Comparison of ENCODE assay signal across 9 mouse cellular contexts in genomic region chr13:101233181-101233842, GRCm38 (mm10).
DNase-seq lines count a peak whose midpoint lies in the region; ATAC-seq and TF ChIP-seq lines count a peak whose summit lies in the region.
"Had no signal": no experiment of that assay in that cellular context is flagged by ENCODE, and none has a peak within 500 bp of the region (broad histone marks: within the 10 kb centered on the region; RNA-seq: fewer than 3 reads in every experiment).

No protein-coding gene starts in this region.

- H3K9me3 ChIP-seq in MEL (replicated peaks; ENCODE audit: insufficient read depth, low read length) = no peaks in the 10 kb centered on the region
- H3K9me3 ChIP-seq in forebrain, embryonic 11.5 days (ENCODE audit: control insufficient read depth, low read length) = no peaks in the 10 kb centered on the region
- H3K9me3 ChIP-seq in neural tube, embryonic 14.5 days (ENCODE audit: control insufficient read depth, low read length) = no peaks in the 10 kb centered on the region

- H3K36me3 ChIP-seq in MEL (ENCODE audit: control insufficient read depth in 1 of 2, insufficient read depth in 2 of 2, low read length in 2 of 2) = no peaks in the 10 kb centered on the region; a peak in 2 of 4 replicates
- no peaks in the 10 kb centered on the region for H3K36me3 ChIP-seq in forebrain, embryonic 11.5 days (ENCODE audit: control insufficient read depth, insufficient read depth, low read length)
- H3K36me3 ChIP-seq in neural tube, embryonic 14.5 days (ENCODE audit: control insufficient read depth, insufficient read depth, low read length) = no peaks in the 10 kb centered on the region

- DNase-seq in MEL (ENCODE audit: low read depth, low spot score) (no peak), liver (no peak)
- peak; percentile 45 for DNase-seq in adrenal gland, postnatal 10 days
- no peak for DNase-seq in forebrain, embryonic 11.5 days (ENCODE audit: low spot score)
- DNase-seq in heart, postnatal 25 days (ENCODE audit: low spot score) = peak; percentile 28
- DNase-seq in left cerebral cortex, adult 2 months (ENCODE audit: extremely low spot score in 1 of 2, low spot score in 2 of 2) = peak in 1 of 2 experiments; percentile 69
- DNase-seq in thymus, postnatal 10 days (ENCODE audit: low spot score in 2 of 2) = no peak

- TF ChIP-seq EP300 in MEL (IDR thresholded peaks at IDR 0.05; ENCODE audit: low read depth in 1 of 2, low read length in 2 of 2) = no peak

- 26% methylated on average over 8 of the region's 8 CpGs for WGBS in forebrain, embryonic 11.5 days
- WGBS in neural tube, embryonic 14.5 days = 15% methylated on average over 8 of the region's 8 CpGs

- no peak overlapping the region for H3K27ac ChIP-seq in MEL (ENCODE audit: control insufficient read depth, low read depth, low read length)
- H3K27ac ChIP-seq in forebrain, embryonic 11.5 days (ENCODE audit: low read depth, low read length) = peak overlapping the region; percentile 19; the same call in 1 of the 2 replicates
- peak overlapping the region; percentile 96 for H3K27ac ChIP-seq in left cerebral cortex, adult 2 months
- peak overlapping the region; percentile 66 for H3K27ac ChIP-seq in neural tube, embryonic 14.5 days (ENCODE audit: low read depth, low read length)
- H3K27ac ChIP-seq: macrophage had no signal

- TF ChIP-seq POLR2A in MEL (IDR thresholded peaks at IDR 0.05; ENCODE audit: control insufficient read depth in 1 of 2, insufficient read depth in 1 of 2, low read depth in 1 of 2, low read length in 2 of 2, poor library complexity in 1 of 2) = no peak

- H3K9ac ChIP-seq in MEL (ENCODE audit: control insufficient read depth, low read depth, low read length, poor library complexity, severe bottlenecking) = no peak overlapping the region
- no peak overlapping the region for H3K9ac ChIP-seq in forebrain, embryonic 11.5 days (ENCODE audit: low read length)
- no peak overlapping the region for H3K9ac ChIP-seq in neural tube, embryonic 14.5 days (replicated peaks; ENCODE audit: low read depth, low read length)

- peaks cover 5% of the 10 kb centered on the region in 2 experiments for H3K4me1 ChIP-seq in MEL (ENCODE audit: control insufficient read depth in 1 of 2, insufficient read depth in 2 of 2, low read length in 2 of 2)
- peaks cover 3% of the 10 kb centered on the region for H3K4me1 ChIP-seq in forebrain, embryonic 11.5 days (replicated peaks; ENCODE audit: control insufficient read depth, insufficient read depth, low read length)
- H3K4me1 ChIP-seq in neural tube, embryonic 14.5 days (ENCODE audit: control insufficient read depth, insufficient read depth, low read length) = peaks cover 19% of the 10 kb centered on the region

- no peak for TF ChIP-seq CTCF in MEL (IDR thresholded peaks at IDR 0.05 in 2 of 3, conservative IDR thresholded peaks at IDR 0.05 in 1 of 3; ENCODE audit: control insufficient read depth in 1 of 3, insufficient read depth in 1 of 3, low read depth in 2 of 3, low read length in 3 of 3, poor library complexity in 1 of 3, severe bottlenecking in 1 of 3)
- no peak; the same call in 1 of the 2 replicates for TF ChIP-seq CTCF in left cerebral cortex, adult 2 months (IDR thresholded peaks at IDR 0.05)

- no peaks in the 10 kb centered on the region for H3K79me2 ChIP-seq in MEL (ENCODE audit: control insufficient read depth, insufficient read depth, low read length, poor library complexity)

- no peak overlapping the region for H3K4me3 ChIP-seq in MEL (ENCODE audit: control insufficient read depth in 1 of 2, insufficient read depth in 1 of 2, low read depth in 2 of 2, low read length in 2 of 2)
- no peak overlapping the region for H3K4me3 ChIP-seq in forebrain, embryonic 11.5 days (ENCODE audit: low read depth, low read length)
- peak overlapping the region; percentile 16; the same call in 1 of the 2 replicates for H3K4me3 ChIP-seq in left cerebral cortex, adult 2 months
- H3K4me3 ChIP-seq in neural tube, embryonic 14.5 days (ENCODE audit: low read depth, low read length) = no peak overlapping the region

- peak; percentile 86 for ATAC-seq in forebrain, embryonic 11.5 days (replicated peaks; ENCODE audit: low FRiP score)
- ATAC-seq in neural tube, embryonic 14.5 days (ENCODE audit: low read depth) = peak; percentile 92

- intact Hi-C loops in heart, postnatal 25 days (cut with DNase I) = no loop called here
- intact Hi-C loops in left cerebral cortex, adult 2 months (cut with DNase I) = loop anchor here (5.0 kb wide), 1 partner anchor 219 kb away; no protein-coding TSS in a partner anchor

- TF ChIP-seq RAD21 in MEL (IDR thresholded peaks at IDR 0.05; ENCODE audit: low read depth, low read length) = no peak

- H3K27me3 ChIP-seq in MEL (ENCODE audit: control insufficient read depth in 1 of 2, insufficient read depth in 2 of 2, low read length in 2 of 2) = no peaks in the 10 kb centered on the region
- H3K27me3 ChIP-seq in forebrain, embryonic 11.5 days (ENCODE audit: control insufficient read depth, insufficient read depth, low read length) = no peaks in the 10 kb centered on the region
- no peaks in the 10 kb centered on the region for H3K27me3 ChIP-seq in neural tube, embryonic 14.5 days (ENCODE audit: control insufficient read depth, insufficient read depth, low read length)

- no peak overlapping the region for H3K4me2 ChIP-seq in forebrain, embryonic 11.5 days (ENCODE audit: low read depth, low read length, severe bottlenecking)
- H3K4me2 ChIP-seq in neural tube, embryonic 14.5 days (ENCODE audit: low read depth, low read length) = no peak overlapping the region

TF ChIP-seq in MEL, 35 proteins besides CTCF, POLR2A, EP300 and RAD21:
- TF ChIP-seq ETS1 (IDR thresholded peaks at IDR 0.05; ENCODE audit: low read depth, low read length) (peak; percentile 68), MEF2A (IDR thresholded peaks at IDR 0.05; ENCODE audit: extremely low read depth, insufficient replicate concordance, low read depth, low read length, poor library complexity, severe bottlenecking) (peak; percentile 86; the same call in 1 of the 2 replicates), KAT2A (conservative IDR thresholded peaks at IDR 0.05; ENCODE audit: low read depth, low read length) (no peak)

Comparison
In these comparisons a context has a peak if more than half of its experiments do, and no peak if none do; other contexts are left out.
1. DNase-seq: peak in adrenal gland, postnatal 10 days (single experiment) and heart, postnatal 25 days (single experiment); none in MEL (single experiment), forebrain, embryonic 11.5 days (single experiment), liver (single experiment) and thymus, postnatal 10 days (0 of 2).